Mouse (Mus musculus): ENCODE results near the gene Prpf6. TPM values are rescaled to one million over a fixed set of nuclear protein-coding genes. Genes with fewer than 3 reads are reported as not detected.

Gene Prpf6
- polyA plus RNA-seq, 1 experiment from 2014 or later: 46.3 TPM

DNA sequence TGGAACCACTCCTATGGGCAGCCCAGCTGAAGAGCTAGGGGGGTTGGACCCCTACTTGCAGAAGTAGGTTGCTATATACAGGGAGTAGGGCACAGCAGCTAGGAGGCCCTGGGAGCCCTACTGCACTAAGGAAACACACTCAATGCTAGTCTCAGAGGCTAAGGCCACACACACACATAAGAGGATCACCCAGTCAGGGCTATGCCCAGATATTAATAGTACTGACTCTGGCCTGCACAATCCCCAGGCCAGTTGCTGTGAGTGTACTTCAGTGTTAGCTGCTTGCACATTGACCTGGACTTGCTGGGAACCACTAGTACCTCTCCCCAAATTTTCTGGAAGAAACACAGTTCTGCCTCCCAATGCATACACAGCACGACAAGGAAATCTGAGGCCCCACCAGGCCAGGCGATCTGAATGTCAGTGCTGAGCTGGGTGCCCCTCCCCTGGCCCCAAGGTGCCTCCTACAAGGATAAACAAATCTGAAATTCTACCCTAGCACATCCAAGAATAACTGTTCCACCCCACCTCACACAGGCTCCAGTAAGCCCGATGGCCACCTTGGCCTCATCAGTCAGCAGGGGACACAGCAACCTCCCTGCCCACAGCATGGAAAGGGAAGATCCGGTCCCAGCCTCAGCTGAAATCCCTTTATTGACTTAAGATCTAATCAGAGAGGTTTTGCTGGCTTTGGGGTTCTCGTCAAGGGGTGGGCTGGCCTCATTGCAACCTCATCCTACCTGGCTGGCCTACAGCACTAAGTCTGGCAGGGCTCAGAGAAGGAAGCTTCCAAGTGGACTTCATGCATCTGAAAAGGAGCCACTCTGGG is 12.7 kb upstream of the Prpf6 start:
- Histone ChIP-seq H3K9ac (ENCODE audit: low read depth, low read length) (0 out of 2 replicates have a peak overlapping the region, but pooled peaks have one; percentile 18), H3K4me3 (replicated peaks; ENCODE audit: low read depth, low read length) (no peak overlapping the region), H3K27ac (peak overlapping the region; percentile 71; the same call in 1 of the 2 replicates), H3K4me2 (ENCODE audit: low read length) (no peak overlapping the region), H3K27me3 (ENCODE audit: insufficient read depth, low read length) (no peaks in the 10 kb centered on the region), H3K4me1 (replicated peaks; ENCODE audit: insufficient read depth, low read length) (peaks cover 20% of the 10 kb centered on the region), H3K36me3 (ENCODE audit: insufficient read depth, low read length) (0 out of 2 replicates have a peak, but pooled peaks cover 2% of the 10 kb centered on the region), H3K9me3 (replicated peaks; ENCODE audit: low read length) (no peaks in the 10 kb centered on the region)
- ATAC-seq (replicated peaks; ENCODE audit: low FRiP score, low read depth) (no peak), DNase-seq (ENCODE audit: low spot score) (peak; percentile 78)
- WGBS: 25% methylated on average over 5 of the region's 5 CpGs
- TF ChIP-seq CTCF (IDR thresholded peaks at IDR 0.05; ENCODE audit: low read depth): no peak

DNA sequence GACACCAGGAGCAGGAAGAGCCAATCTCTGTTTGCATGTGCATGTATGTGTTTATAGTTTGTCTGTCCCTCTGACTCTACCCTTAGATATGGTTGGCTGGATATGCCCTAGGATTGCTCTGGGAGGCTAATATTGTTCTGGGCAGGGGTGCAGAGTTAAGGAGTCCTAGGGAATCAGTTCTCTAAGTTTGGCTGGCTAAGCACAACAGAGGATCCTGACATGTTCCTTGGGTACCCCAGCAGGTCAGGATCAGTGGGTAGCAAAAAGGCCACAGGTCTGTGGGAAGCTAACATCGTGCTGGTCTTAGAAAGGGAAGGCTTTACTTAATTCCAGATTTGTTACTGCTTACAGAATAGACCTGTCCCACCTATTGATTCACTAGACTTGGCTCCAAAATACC is 12.0 kb upstream of the Prpf6 start:
- no peak overlapping the region for H3K4me3 ChIP-seq (replicated peaks; ENCODE audit: low read depth, low read length)
- H3K9ac ChIP-seq (ENCODE audit: low read depth, low read length): no peak overlapping the region
- H3K27ac ChIP-seq: peak overlapping the region; percentile 71; the same call in 1 of the 2 replicates
- H3K4me1 ChIP-seq (replicated peaks; ENCODE audit: insufficient read depth, low read length): peaks cover 20% of the 10 kb centered on the region
- 84% methylated on average over 1 of the region's 1 CpGs for WGBS
- H3K9me3 ChIP-seq (replicated peaks; ENCODE audit: low read length): no peaks in the 10 kb centered on the region
- no peak for TF ChIP-seq CTCF (IDR thresholded peaks at IDR 0.05; ENCODE audit: low read depth)
- peaks cover 7% of the 10 kb centered on the region for H3K36me3 ChIP-seq (ENCODE audit: insufficient read depth, low read length)
- no peak overlapping the region for H3K4me2 ChIP-seq (ENCODE audit: low read length)
- no peaks in the 10 kb centered on the region for H3K27me3 ChIP-seq (ENCODE audit: insufficient read depth, low read length)
- no peak for ATAC-seq (replicated peaks; ENCODE audit: low FRiP score, low read depth)
- DNase-seq (ENCODE audit: low spot score): no peak

DNA sequence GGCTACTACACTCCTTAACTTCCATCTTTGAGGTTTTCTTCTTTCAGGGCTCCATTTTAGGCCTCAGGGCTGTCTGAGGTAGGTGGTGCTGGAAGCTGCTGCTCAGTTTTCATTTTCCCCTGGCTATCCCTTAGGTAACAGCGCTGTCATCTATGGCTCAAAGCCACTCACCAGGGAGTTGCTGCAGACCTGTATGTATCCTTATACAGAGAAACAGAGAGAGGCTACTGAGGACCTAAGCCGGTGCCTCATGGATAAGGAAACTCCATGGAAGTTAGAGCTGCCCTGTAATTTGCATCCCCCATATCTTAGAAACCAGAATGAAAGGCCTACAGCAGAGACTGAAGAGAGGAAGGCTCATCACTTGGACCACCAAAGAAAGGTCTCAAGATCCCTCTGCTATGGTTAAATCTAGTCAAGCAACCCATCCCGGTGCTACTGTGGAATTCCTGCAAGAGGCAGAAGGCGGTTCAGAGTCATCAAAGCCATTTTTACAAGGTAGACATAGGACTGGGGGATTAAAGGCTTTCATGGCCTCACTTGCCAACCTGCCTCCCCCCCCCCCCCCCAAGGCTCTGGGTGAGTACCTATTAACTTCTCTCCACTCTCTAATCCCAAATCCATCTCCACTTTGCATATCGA is 11.4 kb upstream of the Prpf6 start:
- H3K9ac ChIP-seq (ENCODE audit: low read depth, low read length): peak overlapping the region; percentile 84
- 72% methylated on average over 5 of the region's 5 CpGs for WGBS
- no peaks in the 10 kb centered on the region for H3K9me3 ChIP-seq (replicated peaks; ENCODE audit: low read length)
- peaks cover 20% of the 10 kb centered on the region for H3K4me1 ChIP-seq (replicated peaks; ENCODE audit: insufficient read depth, low read length)
- no peak for TF ChIP-seq CTCF (IDR thresholded peaks at IDR 0.05; ENCODE audit: low read depth)
- peak overlapping the region; percentile 90 for H3K27ac ChIP-seq
- DNase-seq (ENCODE audit: low spot score): no peak
- H3K36me3 ChIP-seq (ENCODE audit: insufficient read depth, low read length): peaks cover 13% of the 10 kb centered on the region
- H3K4me3 ChIP-seq (replicated peaks; ENCODE audit: low read depth, low read length): peak overlapping the region; percentile 70
- no peak for ATAC-seq (replicated peaks; ENCODE audit: low FRiP score, low read depth)
- no peaks in the 10 kb centered on the region for H3K27me3 ChIP-seq (ENCODE audit: insufficient read depth, low read length)
- H3K4me2 ChIP-seq (ENCODE audit: low read length): peak overlapping the region; percentile 97

DNA sequence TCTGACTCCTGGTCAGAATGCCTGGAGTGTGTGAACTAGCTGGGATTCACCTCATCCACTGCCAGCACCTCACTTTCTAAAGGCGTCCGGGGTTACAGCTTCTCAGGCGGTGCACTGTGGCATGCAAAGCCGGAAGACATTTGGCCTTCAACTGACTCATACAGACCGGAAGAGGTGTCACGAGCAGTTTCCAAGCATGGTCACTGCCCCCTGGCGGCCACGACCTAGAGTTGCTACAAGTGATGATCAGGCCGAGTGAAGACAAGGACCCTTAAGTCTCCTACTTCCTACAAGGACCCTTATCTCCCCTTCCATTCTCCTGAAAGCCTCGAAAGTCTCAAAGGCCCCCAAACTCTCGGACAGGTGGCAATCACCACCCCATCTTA is 10.7 kb upstream of the Prpf6 start:
- peak overlapping the region; percentile 97 for H3K4me2 ChIP-seq (ENCODE audit: low read length)
- peaks cover 20% of the 10 kb centered on the region for H3K4me1 ChIP-seq (replicated peaks; ENCODE audit: insufficient read depth, low read length)
- peaks cover 16% of the 10 kb centered on the region for H3K36me3 ChIP-seq (ENCODE audit: insufficient read depth, low read length)
- peak; percentile 80 for ATAC-seq (replicated peaks; ENCODE audit: low FRiP score, low read depth)
- H3K9me3 ChIP-seq (replicated peaks; ENCODE audit: low read length): no peaks in the 10 kb centered on the region
- TF ChIP-seq CTCF (IDR thresholded peaks at IDR 0.05; ENCODE audit: low read depth): peak; percentile 98
- DNase-seq (ENCODE audit: low spot score): peak; percentile 98
- WGBS: 1% methylated on average over 11 of the region's 11 CpGs
- peak overlapping the region; percentile 70 for H3K4me3 ChIP-seq (replicated peaks; ENCODE audit: low read depth, low read length)
- H3K27me3 ChIP-seq (ENCODE audit: insufficient read depth, low read length): no peaks in the 10 kb centered on the region
- peak overlapping the region; percentile 90 for H3K27ac ChIP-seq
- peak overlapping the region; percentile 84 for H3K9ac ChIP-seq (ENCODE audit: low read depth, low read length)

DNA sequence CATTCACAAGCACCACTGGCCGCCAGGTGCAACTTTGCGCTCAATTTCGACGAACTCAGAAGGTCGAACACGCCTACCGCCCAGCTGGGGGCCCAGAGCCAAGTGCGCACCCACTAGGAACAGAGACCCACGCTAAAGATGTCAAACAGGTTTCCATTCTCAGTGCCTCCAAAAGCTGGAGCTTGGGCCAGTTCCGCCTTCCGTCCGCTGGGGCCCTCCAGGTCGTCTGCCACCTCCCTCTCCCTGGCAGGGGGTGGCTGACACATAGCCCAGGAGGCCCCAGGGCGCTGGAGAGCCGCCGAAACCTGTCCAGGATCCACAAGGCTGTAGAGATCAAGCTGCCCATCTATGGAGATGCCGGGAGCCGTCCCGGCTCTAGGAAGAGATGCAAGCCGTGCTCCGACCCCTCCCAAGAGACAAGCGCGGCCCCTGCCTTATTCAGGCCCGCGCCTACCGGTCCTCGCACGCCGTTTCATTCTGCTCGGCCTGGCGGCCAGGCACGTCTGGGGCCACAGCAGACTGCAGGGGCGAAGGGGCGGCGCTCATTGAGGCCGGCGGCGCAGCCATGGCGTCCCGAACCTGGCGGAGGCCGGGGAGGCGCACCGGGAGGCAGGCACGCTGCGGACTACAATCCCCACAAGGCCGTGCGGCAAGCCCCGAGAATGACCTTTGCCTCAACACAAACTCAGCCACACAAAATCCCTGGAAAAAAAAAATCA is 10.1 kb upstream of the Prpf6 start:
- Histone ChIP-seq H3K9me3 (replicated peaks; ENCODE audit: low read length) (no peaks in the 10 kb centered on the region), H3K27ac (peak overlapping the region; percentile 90), H3K27me3 (ENCODE audit: insufficient read depth, low read length) (no peaks in the 10 kb centered on the region), H3K4me3 (replicated peaks; ENCODE audit: low read depth, low read length) (peak overlapping the region; percentile 70), H3K4me2 (ENCODE audit: low read length) (peak overlapping the region; percentile 97), H3K4me1 (replicated peaks; ENCODE audit: insufficient read depth, low read length) (peaks cover 20% of the 10 kb centered on the region), H3K9ac (ENCODE audit: low read depth, low read length) (peak overlapping the region; percentile 84), H3K36me3 (ENCODE audit: insufficient read depth, low read length) (peaks cover 21% of the 10 kb centered on the region)
- ATAC-seq (replicated peaks; ENCODE audit: low FRiP score, low read depth) (peak; percentile 71), DNase-seq (ENCODE audit: low spot score) (peak; percentile 83)
- WGBS: under 1% methylated on average over 49 of the region's 49 CpGs
- TF ChIP-seq CTCF (IDR thresholded peaks at IDR 0.05; ENCODE audit: low read depth): no peak; the same call in 1 of the 2 replicates

DNA sequence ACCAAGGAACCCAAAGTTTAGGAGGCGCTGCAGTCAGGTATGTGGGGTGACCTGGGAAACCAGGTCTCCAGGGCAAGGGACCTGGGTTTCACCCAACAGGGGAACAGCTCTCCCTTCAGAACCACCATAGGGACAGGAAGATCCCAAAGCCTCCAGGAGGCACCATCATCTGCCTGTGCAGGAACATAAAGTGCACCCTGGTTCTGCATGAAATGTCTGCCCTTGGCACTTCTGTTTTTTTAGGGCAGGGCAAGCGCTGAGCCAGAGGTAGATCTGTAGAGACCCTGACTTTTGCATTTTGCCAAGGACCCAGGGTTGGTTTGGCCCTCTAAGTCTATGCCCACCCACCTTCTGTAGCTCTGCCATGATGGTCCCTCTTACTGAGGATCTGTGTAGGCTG is 9.3 kb upstream of the Prpf6 start:
- H3K4me1 ChIP-seq (replicated peaks; ENCODE audit: insufficient read depth, low read length): peaks cover 20% of the 10 kb centered on the region
- DNase-seq (ENCODE audit: low spot score) (no peak), ATAC-seq (replicated peaks; ENCODE audit: low FRiP score, low read depth) (no peak)
- no peaks in the 10 kb centered on the region for H3K9me3 ChIP-seq (replicated peaks; ENCODE audit: low read length)
- peak overlapping the region; percentile 97 for H3K4me2 ChIP-seq (ENCODE audit: low read length)
- peaks cover 28% of the 10 kb centered on the region for H3K36me3 ChIP-seq (ENCODE audit: insufficient read depth, low read length)
- TF ChIP-seq CTCF (IDR thresholded peaks at IDR 0.05; ENCODE audit: low read depth): no peak
- no peaks in the 10 kb centered on the region for H3K27me3 ChIP-seq (ENCODE audit: insufficient read depth, low read length)
- 71% methylated on average over 2 of the region's 2 CpGs for WGBS
- H3K27ac ChIP-seq: no peak overlapping the region
- H3K9ac ChIP-seq (ENCODE audit: low read depth, low read length): no peak overlapping the region
- H3K4me3 ChIP-seq (replicated peaks; ENCODE audit: low read depth, low read length): no peak overlapping the region; the same call in 1 of the 2 replicates

Measured in kidney, postnatal 0 days (tissue).